Mouse (Mus musculus): ENCODE data around the gene Apba2.

GRCm38 (mm10) chr7:64578176-64578575 is 76.7 kb downstream of the Apba2 start:
- TF ChIP-seq CTCF (IDR thresholded peaks at IDR 0.05; ENCODE audit: low read depth, low read length) (no peak), GATA1 (IDR thresholded peaks at IDR 0.05; ENCODE audit: borderline replicate concordance, low read length) (no peak), GATA2 (IDR thresholded peaks at IDR 0.05; ENCODE audit: borderline replicate concordance, low read depth, low read length) (no peak), TAL1 (conservative IDR thresholded peaks at IDR 0.05; ENCODE audit: low read depth, low read length) (no peak), POLR2AphosphoS5 (IDR thresholded peaks at IDR 0.05; ENCODE audit: insufficient replicate concordance, low read depth, low read length) (no peak)

Measured in G1E (cell line).